ENCODE assay signal across 11 mouse cellular contexts in the genomic region with DNA sequence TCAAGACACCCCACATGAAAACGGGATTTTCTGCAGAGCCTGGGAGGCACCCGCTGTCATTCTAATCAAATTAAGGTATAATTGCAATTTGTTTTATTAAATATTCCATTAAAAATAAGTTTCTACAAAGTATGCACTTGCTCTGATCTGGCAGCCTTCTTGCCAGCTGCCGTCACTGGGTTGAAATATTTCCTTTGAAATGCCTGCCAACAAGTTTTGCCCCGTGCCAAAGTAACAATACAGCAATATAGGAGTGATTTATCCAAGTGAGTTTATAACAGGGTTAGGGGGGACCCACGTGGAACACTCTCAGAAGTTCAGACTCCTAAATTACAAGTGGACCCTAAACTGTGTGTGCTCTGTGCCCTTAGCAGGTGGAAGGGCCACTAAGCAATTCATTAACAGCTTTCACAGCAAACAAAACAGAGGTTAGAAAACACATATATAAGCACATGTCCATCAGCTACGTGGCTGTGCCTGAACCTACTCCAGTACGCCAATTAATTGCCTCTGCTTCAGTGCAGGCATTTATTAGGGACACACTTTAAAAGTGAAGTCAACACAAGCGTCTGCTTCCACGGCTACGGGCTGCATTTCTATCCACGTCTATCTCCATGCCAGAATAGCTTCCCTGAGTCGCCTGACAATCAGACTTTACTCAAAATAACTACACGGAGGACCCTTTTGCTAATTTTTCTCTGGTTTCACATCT.
DNase-seq lines count a peak whose midpoint lies in the region; ATAC-seq and TF ChIP-seq lines count a peak whose summit lies in the region.
"Had no signal": no experiment of that assay in that cellular context is flagged by ENCODE, and none has a peak within 500 bp of the region (broad histone marks: within the 10 kb centered on the region; RNA-seq: fewer than 3 reads in every experiment).

No protein-coding gene starts in this region.

- H3K4me1 ChIP-seq in CH12.LX (ENCODE audit: control insufficient read depth in 1 of 2, insufficient read depth in 2 of 2), result 0 out of 4 replicates have a peak, but pooled peaks cover 0 to 5% of the 10 kb centered on the region in 2 experiments
- peaks cover 23% of the 10 kb centered on the region for H3K4me1 ChIP-seq in hindbrain, embryonic 10.5 days (replicated peaks)
- peaks cover 21% of the 10 kb centered on the region for H3K4me1 ChIP-seq in limb, embryonic 15.5 days
- no peaks in the 10 kb centered on the region for H3K4me1 ChIP-seq in liver, postnatal 0 days (ENCODE audit: insufficient read depth)

- H3K79me2 ChIP-seq in CH12.LX (replicated peaks; ENCODE audit: control insufficient read depth, extremely low read depth, insufficient read depth, poor library complexity, severe bottlenecking), result no peaks in the 10 kb centered on the region

- TF ChIP-seq RAD21 in CH12.LX (IDR thresholded peaks at IDR 0.05; ENCODE audit: low read depth, low read length), result no peak

- 42% methylated on average over 13 of the region's 13 CpGs for WGBS in hindbrain, embryonic 10.5 days
- WGBS in limb, embryonic 15.5 days, result 19% methylated on average over 13 of the region's 13 CpGs
- WGBS in liver, postnatal 0 days (ENCODE audit: insufficient replicate concordance), result 59% methylated on average over 13 of the region's 13 CpGs

- TF ChIP-seq POLR2A in CH12.LX (IDR thresholded peaks at IDR 0.05; ENCODE audit: low read depth, low read length), result no peak

- ATAC-seq in limb, embryonic 15.5 days (ENCODE audit: insufficient number of reproducible peaks, low FRiP score, low TSS enrichment, low read depth), result no peak
- no peak for ATAC-seq in liver, postnatal 0 days

- in situ Hi-C loops in CH12.LX (cut with MboI; ENCODE audit: low pct_ligation_motif_present, low pct_unique_long_range_greater_than_20kb, low sequenced_read_pairs), result no loop called here

- dilution Hi-C loops in CH12.LX (cut with MboI; ENCODE audit: extremely low pct_ligation_motif_present, extremely low pct_unique_long_range_greater_than_20kb, low sequenced_read_pairs), result no loop called here

- no peak overlapping the region for H3K9ac ChIP-seq in CH12.LX (ENCODE audit: insufficient read depth, low read depth)
- H3K9ac ChIP-seq in limb, embryonic 15.5 days, result no peak overlapping the region
- no peak overlapping the region for H3K9ac ChIP-seq in liver, postnatal 0 days (replicated peaks)

- H3K27ac ChIP-seq in CH12.LX (ENCODE audit: insufficient read depth, low read depth), result no peak overlapping the region
- H3K27ac ChIP-seq in hindbrain, embryonic 10.5 days, result peak overlapping the region; percentile 56; the same call in 1 of the 2 replicates
- H3K27ac ChIP-seq in limb, embryonic 15.5 days, result peak overlapping the region; percentile 43; the same call in 1 of the 2 replicates
- no peak overlapping the region for H3K27ac ChIP-seq in liver, postnatal 0 days (ENCODE audit: low read depth)
- H3K27ac ChIP-seq: macrophage had no signal

- H3K4me3 ChIP-seq in CH12.LX (replicated peaks in 1 of 3; ENCODE audit: low read depth in 2 of 3, low read length in 2 of 3, poor library complexity in 1 of 3), result no peak overlapping the region
- peak overlapping the region; percentile 23 for H3K4me3 ChIP-seq in hindbrain, embryonic 10.5 days
- no peak overlapping the region for H3K4me3 ChIP-seq in limb, embryonic 15.5 days
- no peak overlapping the region for H3K4me3 ChIP-seq in liver, postnatal 0 days (ENCODE audit: low read depth, low read length)

- TF ChIP-seq EP300 in CH12.LX (IDR thresholded peaks at IDR 0.05; ENCODE audit: low read length), result no peak
- no peak for TF ChIP-seq EP300 in liver, postnatal 0 days (IDR thresholded peaks at IDR 0.05; ENCODE audit: low read depth)

- no peaks in the 10 kb centered on the region for H3K9me3 ChIP-seq in CH12.LX (replicated peaks; ENCODE audit: low read length)
- H3K9me3 ChIP-seq in hindbrain, embryonic 10.5 days, result no peaks in the 10 kb centered on the region
- no peaks in the 10 kb centered on the region for H3K9me3 ChIP-seq in limb, embryonic 15.5 days
- no peaks in the 10 kb centered on the region for H3K9me3 ChIP-seq in liver, postnatal 0 days (ENCODE audit: low read length)

- H3K4me2 ChIP-seq in CH12.LX (ENCODE audit: insufficient read depth, low read depth, poor library complexity, severe bottlenecking), result peak overlapping the region; percentile 11; the same call in 1 of the 2 replicates
- H3K4me2 ChIP-seq in limb, embryonic 15.5 days, result peak overlapping the region; percentile 4; the same call in 1 of the 2 replicates
- H3K4me2 ChIP-seq in liver, postnatal 0 days (ENCODE audit: low read depth, low read length), result no peak overlapping the region

- H3K36me3 ChIP-seq in CH12.LX (replicated peaks in 1 of 2; ENCODE audit: control insufficient read depth in 1 of 2, insufficient read depth in 1 of 2, low read length in 1 of 2), result no peaks in the 10 kb centered on the region
- no peaks in the 10 kb centered on the region for H3K36me3 ChIP-seq in hindbrain, embryonic 10.5 days
- no peaks in the 10 kb centered on the region for H3K36me3 ChIP-seq in limb, embryonic 15.5 days
- H3K36me3 ChIP-seq in liver, postnatal 0 days (replicated peaks; ENCODE audit: insufficient read depth, low read length), result no peaks in the 10 kb centered on the region

- TF ChIP-seq CTCF in CH12.LX (conservative IDR thresholded peaks at IDR 0.05 in 1 of 2, IDR thresholded peaks at IDR 0.05 in 1 of 2; ENCODE audit: low read depth in 2 of 2, low read length in 2 of 2), result no peak
- no peak for TF ChIP-seq CTCF in liver, postnatal 0 days (IDR thresholded peaks at IDR 0.05; ENCODE audit: low read depth)

- no peaks in the 10 kb centered on the region for H3K27me3 ChIP-seq in CH12.LX (replicated peaks)
- H3K27me3 ChIP-seq in hindbrain, embryonic 10.5 days (ENCODE audit: insufficient read depth, poor library complexity, severe bottlenecking), result peaks cover 11% of the 10 kb centered on the region
- no peaks in the 10 kb centered on the region for H3K27me3 ChIP-seq in limb, embryonic 15.5 days
- H3K27me3 ChIP-seq in liver, postnatal 0 days (ENCODE audit: insufficient read depth, low read length), result no peaks in the 10 kb centered on the region

- no peak for DNase-seq in CH12.LX (ENCODE audit: extremely low read depth)
- peak; percentile 54 for DNase-seq in adrenal gland, postnatal 10 days
- DNase-seq in hindbrain, embryonic 10.5 days (ENCODE audit: low spot score), result peak; percentile 10
- DNase-seq in right cerebral cortex, postnatal 25 days, result no peak
- DNase-seq in MN1 (ENCODE audit: low spot score), result no peak
- DNase-seq in layer of hippocampus, postnatal 25 days (ENCODE audit: extremely low spot score in 1 of 2, low spot score in 1 of 2), result no peak
- DNase-seq in liver, postnatal 0 days, result no peak
- DNase-seq: cerebellum, adult 2 months; right cerebral cortex, adult 18-20 months had no signal

TF ChIP-seq in CH12.LX, 34 proteins besides CTCF, POLR2A, EP300 and RAD21:
- no peak for TF ChIP-seq TBP (conservative IDR thresholded peaks at IDR 0.05; ENCODE audit: low read depth, low read length)
- no peak for TF ChIP-seq PAX5 (IDR thresholded peaks at IDR 0.05; ENCODE audit: low read length)
- no peak for TF ChIP-seq NRF1 (IDR thresholded peaks at IDR 0.05; ENCODE audit: low read depth, low read length)
- no peak for TF ChIP-seq SMC3 (IDR thresholded peaks at IDR 0.05; ENCODE audit: low read depth, low read length)
- no peak for TF ChIP-seq USF1 (IDR thresholded peaks at IDR 0.05; ENCODE audit: low read depth, low read length)
- no peak for TF ChIP-seq HCFC1 (IDR thresholded peaks at IDR 0.05; ENCODE audit: low read depth, low read length)
- no peak for TF ChIP-seq POLR2AphosphoS2 (IDR thresholded peaks at IDR 0.05; ENCODE audit: low read depth, low read length)
- TF ChIP-seq IRF4 (IDR thresholded peaks at IDR 0.05; ENCODE audit: low read depth, low read length), result no peak
- TF ChIP-seq MXI1 (IDR thresholded peaks at IDR 0.05; ENCODE audit: low read depth, low read length), result no peak
- no peak for TF ChIP-seq RCOR1 (conservative IDR thresholded peaks at IDR 0.05; ENCODE audit: low read depth, low read length)
- no peak for TF ChIP-seq ZNF384 (IDR thresholded peaks at IDR 0.05; ENCODE audit: low read depth, low read length)
- TF ChIP-seq MEF2A (IDR thresholded peaks at IDR 0.05; ENCODE audit: borderline replicate concordance, low read depth, low read length), result no peak
- no peak for TF ChIP-seq GABPA (IDR thresholded peaks at IDR 0.05; ENCODE audit: insufficient replicate concordance, low read depth, low read length)
- TF ChIP-seq BHLHE40 (IDR thresholded peaks at IDR 0.05; ENCODE audit: low read depth, low read length), result no peak
- no peak for TF ChIP-seq JUND (conservative IDR thresholded peaks at IDR 0.05; ENCODE audit: low read depth, low read length)
- TF ChIP-seq SIN3A (IDR thresholded peaks at IDR 0.05; ENCODE audit: low read length), result no peak
- TF ChIP-seq NELFE (IDR thresholded peaks at IDR 0.05; ENCODE audit: low read depth, low read length), result no peak
- TF ChIP-seq KAT2A (IDR thresholded peaks at IDR 0.05; ENCODE audit: insufficient replicate concordance, low read length), result no peak
- TF ChIP-seq MAFK (IDR thresholded peaks at IDR 0.05; ENCODE audit: insufficient replicate concordance, low read length), result no peak

Comparison
In these comparisons a context has a peak if more than half of its experiments do, and no peak if none do; other contexts are left out.
1. DNase-seq: peak in adrenal gland, postnatal 10 days (single experiment) and hindbrain, embryonic 10.5 days (single experiment); none in CH12.LX (single experiment), right cerebral cortex, postnatal 25 days (single experiment), MN1 (single experiment), layer of hippocampus, postnatal 25 days (0 of 2) and liver, postnatal 0 days (single experiment).
2. H3K27ac ChIP-seq: peak in hindbrain, embryonic 10.5 days (single experiment) and limb, embryonic 15.5 days (single experiment); none in CH12.LX (single experiment) and liver, postnatal 0 days (single experiment).